Mouse (Mus musculus) heart, postnatal 0 days (tissue): Measurements from ENCODE around the gene 6030408B16Rik. TPM values are rescaled to one million over a fixed set of nuclear protein-coding genes. Genes with fewer than 3 reads are reported as not detected.

Experiments used
- ATAC-seq: fragments of 200-750 bp; cut with Nextera tagmentation; 2 replicates; pipeline ENCODE4 v1.8.0; 2017; ENCODE audit warnings: low read depth, moderate number of reproducible peaks, moderate library complexity; ENCODE audit not compliant: insufficient read depth
- DNase-seq: peaks from one replicate; pipeline ENCODE4 v3.0.0-alpha.2; 2016; ENCODE audit warnings: low spot score
- H3K27ac ChIP-seq: fragments of 300-500 bp; sonication (generic); 2 replicates; pipeline ENCODE4 v1.5.1; 2014; ENCODE audit warnings: low read depth, mild to moderate bottlenecking
- H3K27me3 ChIP-seq: fragments of 300-500 bp; sonication (generic); 2 replicates; pipeline ENCODE4 v1.6.1; 2014; ENCODE audit warnings: low read length, mixed read lengths; ENCODE audit not compliant: control insufficient read depth, insufficient read depth
- H3K36me3 ChIP-seq: fragments of 300-500 bp; sonication (generic); replicated peaks from 2 replicates; pipeline ENCODE4 v1.6.1; 2014; ENCODE audit warnings: low read length, mixed read lengths; ENCODE audit not compliant: control insufficient read depth, insufficient read depth
- H3K4me1 ChIP-seq: fragments of 300-500 bp; sonication (generic); 2 replicates; pipeline ENCODE4 v1.6.1; 2014; ENCODE audit warnings: antibody characterized with exemption; ENCODE audit not compliant: control insufficient read depth, insufficient read depth
- H3K4me2 ChIP-seq: fragments of 300-500 bp; sonication (generic); 2 replicates; pipeline ENCODE4 v1.6.1; 2014; ENCODE audit warnings: low read depth, mild to moderate bottlenecking, low read length, moderate library complexity
- H3K4me3 ChIP-seq: fragments of 300-500 bp; sonication (generic); 2 replicates; pipeline ENCODE4 v1.5.1; 2014; ENCODE audit warnings: low read depth, low read length
- H3K9ac ChIP-seq: fragments of 300-500 bp; sonication (generic); replicated peaks from 2 replicates; pipeline ENCODE4 v1.6.1; 2014; ENCODE audit warnings: low read depth, low read length, mixed read lengths
- H3K9me3 ChIP-seq: fragments of 300-500 bp; sonication (generic); replicated peaks from 2 replicates; pipeline ENCODE4 v1.6.1; 2016; ENCODE audit warnings: low read length; ENCODE audit not compliant: control insufficient read depth
- CTCF ChIP-seq: IDR thresholded peaks from 2 replicates; pipeline ENCODE4 v1.5.1; 2016; ENCODE audit warnings: antibody characterized with exemption, control low read depth, low read depth
- EP300 ChIP-seq: IDR thresholded peaks from 2 replicates; pipeline ENCODE4 v1.6.1; 2016; ENCODE audit warnings: antibody characterized with exemption, low read depth
- WGBS: fragments of 180-500 bp; shearing (Covaris S2); extraction: QIAGEN DNeasy Blood & Tissue Kit; methylation state at CpG from one replicate; pipeline ENCODE4 v1.1.7; 2014; 5-methylcytosine and 5-hydroxymethylcytosine counted together
- polyA plus RNA-seq: library from polyadenylated mRNA; unstranded; fragments of >200 nt; fragmentation: Nextera tagmentation; extraction: Ambion mirVana; gene quantifications from 2 replicates; pipeline ENCODE4 v1.2.1, GENCODE M21; 2015
- total RNA-seq: library from RNA; depleted of rRNA; stranded (reverse); fragments of >200 nt; gene quantifications from 2 replicates; pipeline ENCODE4 v1.2.3, GENCODE M21; 2014; ENCODE audit warnings: low replicate concordance

Gene 6030408B16Rik
- total and polyA plus RNA-seq, 2 experiments from 2014 or later, result 8.1 to 8.4 TPM

DNA sequence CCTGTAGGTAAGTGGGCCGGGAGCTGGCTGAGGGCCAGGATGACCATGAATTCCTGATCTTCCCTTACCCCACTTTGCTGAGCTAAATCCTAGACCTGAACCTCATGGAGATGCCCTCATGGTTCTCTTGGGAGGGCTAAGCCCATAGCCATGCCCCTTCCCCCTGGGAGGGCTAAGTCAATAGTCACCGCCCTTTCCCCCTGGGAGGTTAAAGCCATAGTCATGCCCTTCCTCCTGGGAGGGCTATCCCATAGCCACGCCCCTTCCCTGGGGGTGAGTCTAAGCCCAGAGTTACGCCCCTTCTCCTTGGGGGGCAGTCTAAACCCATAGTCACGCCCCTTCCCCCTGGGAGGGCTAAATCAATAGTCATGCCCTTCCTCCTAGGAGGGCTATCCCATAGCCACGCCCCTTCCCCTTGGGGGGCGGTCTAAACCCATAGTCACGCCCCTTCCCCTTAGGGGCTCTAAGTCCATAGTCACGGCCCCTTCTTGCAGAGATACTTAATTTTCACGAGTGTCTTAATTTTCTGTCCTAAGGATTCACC, 33.1 kb downstream of the 6030408B16Rik start:
- no peak overlapping the region for H3K27ac ChIP-seq
- no peaks in the 10 kb centered on the region for H3K27me3 ChIP-seq
- no peaks in the 10 kb centered on the region for H3K36me3 ChIP-seq
- no peak overlapping the region for H3K4me2 ChIP-seq
- no peak overlapping the region for H3K4me3 ChIP-seq
- no peak overlapping the region for H3K9ac ChIP-seq
- TF ChIP-seq EP300 (no peak), CTCF (no peak)
- 39% methylated on average over 10 of the region's 10 CpGs for WGBS
- ATAC-seq (no peak), DNase-seq (no peak)
- no peaks in the 10 kb centered on the region for H3K9me3 ChIP-seq
- H3K4me1 ChIP-seq, result 0 out of 2 replicates have a peak, but pooled peaks cover 1% of the 10 kb centered on the region

DNA sequence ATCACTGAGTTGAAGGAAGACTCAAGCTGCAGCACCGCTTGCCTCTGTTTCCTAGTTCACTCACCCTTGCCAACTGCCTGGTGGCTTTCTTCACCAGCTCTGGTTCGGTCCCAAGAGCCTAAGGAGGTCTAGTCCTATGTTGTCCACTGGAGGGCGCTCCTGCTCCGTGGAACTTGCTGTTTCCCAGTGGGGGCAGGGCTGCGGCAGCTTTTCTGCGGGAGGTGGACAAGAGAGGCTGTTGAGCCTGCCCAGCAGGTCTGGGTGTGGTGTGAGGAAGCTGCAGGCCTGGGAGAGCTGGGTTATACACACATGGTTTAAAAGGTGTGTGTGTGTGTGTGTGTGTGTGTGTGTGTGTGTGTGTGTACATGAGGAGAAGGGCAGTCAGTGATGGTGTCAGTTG, 34.3 kb downstream of the 6030408B16Rik start:
- WGBS, result 4% methylated on average over 6 of the region's 6 CpGs
- H3K36me3 ChIP-seq, result no peaks in the 10 kb centered on the region
- ATAC-seq (peak; percentile 28; the same call in 1 of the 2 replicates), DNase-seq (peak; percentile 83)
- H3K4me2 ChIP-seq, result no peak overlapping the region
- no peaks in the 10 kb centered on the region for H3K9me3 ChIP-seq
- H3K4me3 ChIP-seq, result no peak overlapping the region
- no peaks in the 10 kb centered on the region for H3K4me1 ChIP-seq
- H3K27me3 ChIP-seq, result no peaks in the 10 kb centered on the region
- no peak for TF ChIP-seq EP300
- peak; percentile 96 for TF ChIP-seq CTCF
- H3K27ac ChIP-seq, result no peak overlapping the region
- H3K9ac ChIP-seq, result no peak overlapping the region

DNA sequence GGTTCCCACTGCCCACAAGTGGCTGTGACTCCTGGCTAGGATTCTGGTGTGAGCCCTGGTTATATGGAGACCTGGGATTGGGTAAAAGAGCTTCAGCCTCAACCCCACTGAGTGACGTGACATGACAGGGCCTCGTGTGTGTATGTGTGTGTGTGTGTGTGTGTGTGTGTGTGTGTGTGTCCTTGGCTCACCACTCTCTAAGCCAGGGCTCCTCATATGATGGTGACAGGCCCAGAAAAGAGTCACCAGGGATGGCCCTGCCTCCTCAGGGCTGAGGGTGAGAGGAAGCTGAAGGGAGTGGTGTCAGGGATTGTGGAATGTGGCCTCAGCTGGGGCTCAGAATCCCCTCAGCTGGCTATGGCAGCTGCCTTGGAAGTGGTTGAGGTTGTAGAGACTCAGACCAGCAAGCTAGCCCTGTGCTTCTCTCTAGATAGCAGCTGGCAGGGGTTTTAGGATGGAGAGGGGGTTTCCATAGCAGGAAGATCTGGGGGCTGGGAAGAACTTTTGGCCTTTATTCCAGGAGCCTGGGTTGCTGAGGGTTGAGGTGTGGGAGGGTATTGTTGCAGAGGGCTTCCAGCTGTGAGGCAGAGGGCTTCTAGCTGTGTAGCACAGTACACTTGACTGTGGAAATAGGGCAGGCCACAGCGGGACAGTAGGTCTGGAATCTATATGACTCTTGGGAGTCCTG, 36.0 kb downstream of the 6030408B16Rik start:
- H3K4me1 ChIP-seq, result no peaks in the 10 kb centered on the region
- TF ChIP-seq CTCF (no peak), EP300 (no peak)
- H3K27me3 ChIP-seq, result no peaks in the 10 kb centered on the region
- ATAC-seq (peak; percentile 22; the same call in 1 of the 2 replicates), DNase-seq (no peak)
- no peaks in the 10 kb centered on the region for H3K9me3 ChIP-seq
- H3K4me2 ChIP-seq, result no peak overlapping the region
- 66% methylated on average over 3 of the region's 3 CpGs for WGBS
- H3K27ac ChIP-seq, result no peak overlapping the region
- H3K36me3 ChIP-seq, result no peaks in the 10 kb centered on the region
- H3K4me3 ChIP-seq, result no peak overlapping the region
- H3K9ac ChIP-seq, result no peak overlapping the region

DNA sequence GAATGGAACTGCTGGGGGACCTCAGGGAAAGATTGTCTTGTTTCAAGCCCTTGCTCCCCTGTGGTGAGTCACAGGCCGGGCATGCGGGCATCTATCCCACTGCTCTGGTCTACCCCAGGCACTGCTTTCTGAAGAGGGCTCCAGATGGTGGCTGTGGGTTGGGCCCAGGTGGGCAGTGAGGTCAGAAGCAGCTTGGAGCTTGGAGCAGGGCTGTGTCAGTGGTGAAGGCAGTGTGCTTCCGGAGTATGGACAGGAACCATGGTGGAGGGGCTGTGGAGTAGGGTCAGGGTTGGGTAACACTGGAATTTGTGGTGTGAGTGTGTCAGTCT, 36.5 kb downstream of the 6030408B16Rik start:
- Histone ChIP-seq H3K4me1 (no peaks in the 10 kb centered on the region), H3K9ac (no peak overlapping the region), H3K4me2 (no peak overlapping the region), H3K9me3 (no peaks in the 10 kb centered on the region), H3K27me3 (no peaks in the 10 kb centered on the region), H3K27ac (no peak overlapping the region), H3K36me3 (no peaks in the 10 kb centered on the region), H3K4me3 (no peak overlapping the region)
- DNase-seq (no peak), ATAC-seq (0 out of 2 replicates have a peak, but pooled peaks have one; percentile 1)
- WGBS, result 81% methylated on average over 3 of the region's 3 CpGs
- TF ChIP-seq CTCF, result no peak

DNA sequence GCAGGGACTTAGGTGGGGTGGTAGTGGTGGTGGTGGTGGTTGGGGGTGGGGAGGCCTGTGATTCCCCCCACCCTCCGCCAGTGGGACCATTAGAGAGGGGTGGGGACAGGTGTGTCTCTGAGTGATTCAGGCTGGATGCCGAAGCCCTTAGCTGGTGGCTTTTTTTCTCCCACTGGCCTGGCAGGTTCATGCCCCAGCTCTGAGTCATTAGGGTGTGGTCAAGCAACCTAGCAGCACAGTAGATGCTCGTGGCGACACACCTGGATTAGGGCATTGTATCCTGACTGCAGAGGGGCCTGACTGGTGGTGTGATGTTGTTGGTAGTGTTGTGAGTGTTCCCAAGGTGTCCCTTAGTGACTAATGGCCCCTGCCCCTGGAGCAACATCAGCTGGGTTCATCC, 38.1 kb downstream of the 6030408B16Rik start:
- 73% methylated on average over 4 of the region's 4 CpGs for WGBS
- DNase-seq (no peak), ATAC-seq (no peak)
- H3K36me3 ChIP-seq, result no peaks in the 10 kb centered on the region
- no peak for TF ChIP-seq CTCF
- no peak for TF ChIP-seq EP300
- no peak overlapping the region for H3K9ac ChIP-seq
- no peaks in the 10 kb centered on the region for H3K4me1 ChIP-seq
- no peaks in the 10 kb centered on the region for H3K27me3 ChIP-seq
- no peak overlapping the region for H3K4me3 ChIP-seq
- no peak overlapping the region for H3K27ac ChIP-seq
- no peak overlapping the region for H3K4me2 ChIP-seq
- no peaks in the 10 kb centered on the region for H3K9me3 ChIP-seq

DNA sequence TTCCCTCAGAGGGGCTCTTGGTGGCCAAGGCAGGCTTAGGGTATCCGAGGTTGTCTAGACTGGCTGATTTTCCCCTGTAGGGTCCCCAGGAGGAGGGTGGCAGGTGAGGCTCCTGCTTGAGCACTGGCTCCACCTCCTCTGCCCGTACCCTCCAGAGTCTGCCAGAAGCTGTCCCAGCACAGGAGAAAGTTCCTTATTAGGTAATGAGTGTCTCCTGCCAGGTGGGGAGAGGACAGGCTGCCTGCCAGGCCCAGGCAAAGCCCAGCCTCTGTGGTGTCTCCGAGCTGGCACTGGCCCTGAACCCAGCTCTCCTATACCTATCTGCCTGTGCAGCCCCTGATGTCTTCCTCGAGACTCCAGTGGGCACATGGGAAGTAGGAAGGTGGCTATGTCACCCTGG, 39.4 kb downstream of the 6030408B16Rik start:
- no peaks in the 10 kb centered on the region for H3K36me3 ChIP-seq
- H3K4me3 ChIP-seq, result no peak overlapping the region
- no peak overlapping the region for H3K9ac ChIP-seq
- no peaks in the 10 kb centered on the region for H3K4me1 ChIP-seq
- H3K27me3 ChIP-seq, result no peaks in the 10 kb centered on the region
- ATAC-seq, result no peak
- DNase-seq, result no peak
- no peak overlapping the region for H3K27ac ChIP-seq
- H3K4me2 ChIP-seq, result no peak overlapping the region
- 55% methylated on average over 4 of the region's 4 CpGs for WGBS
- no peaks in the 10 kb centered on the region for H3K9me3 ChIP-seq
- TF ChIP-seq EP300 (no peak), CTCF (no peak)
